12 mouse cellular contexts compared by ENCODE assay signal in genomic region chr2:172413273-172413672, GRCm38 (mm10). TPM values are rescaled to one million over a fixed set of nuclear protein-coding genes. Genes with fewer than 3 reads are reported as not detected.
DNase-seq lines count a peak whose midpoint lies in the region; ATAC-seq lines count a peak whose summit lies in the region.
"Had no signal": no experiment of that assay in that cellular context is flagged by ENCODE, and none has a peak within 500 bp of the region (broad histone marks: within the 10 kb centered on the region; RNA-seq: fewer than 3 reads in every experiment).

No protein-coding gene starts in this region.

- DNase-seq in hindbrain, embryonic 10.5 days (ENCODE audit: low spot score), result peak; percentile 26
- peak; percentile 34 for DNase-seq in embryo, embryonic 9.5 days (ENCODE audit: extremely low spot score)
- peak; percentile 38 for DNase-seq in lung, postnatal 25 days (ENCODE audit: low spot score)
- DNase-seq in left cerebral cortex, adult 11 months (ENCODE audit: low spot score), result no peak
- DNase-seq in layer of hippocampus, postnatal 10 days (ENCODE audit: low spot score in 2 of 2), result no peak
- DNase-seq: thymus, postnatal 14 days had no signal

- 10% methylated on average over 4 of the region's 4 CpGs for WGBS in hindbrain, embryonic 10.5 days
- WGBS in hindbrain, embryonic 12.5 days, result 17% methylated on average over 4 of the region's 4 CpGs

- H3K9me3 ChIP-seq in hindbrain, embryonic 10.5 days, result no peaks in the 10 kb centered on the region
- H3K9me3 ChIP-seq in hindbrain, embryonic 12.5 days (replicated peaks), result no peaks in the 10 kb centered on the region
- H3K9me3 ChIP-seq in megakaryocyte, embryonic 14.5 days, result no peaks in the 10 kb centered on the region
- H3K9me3 ChIP-seq: hindbrain, embryonic 15.5 days had no signal

- no peak overlapping the region for H3K9ac ChIP-seq in hindbrain, embryonic 12.5 days
- H3K9ac ChIP-seq: hindbrain, embryonic 15.5 days had no signal

- no peak overlapping the region for H3K4me2 ChIP-seq in hindbrain, embryonic 12.5 days (replicated peaks)

- peaks cover 32% of the 10 kb centered on the region for H3K4me1 ChIP-seq in hindbrain, embryonic 10.5 days (replicated peaks)
- H3K4me1 ChIP-seq in hindbrain, embryonic 12.5 days, result peaks cover 13% of the 10 kb centered on the region
- peaks cover 97% of the 10 kb centered on the region for H3K4me1 ChIP-seq in megakaryocyte, embryonic 14.5 days

- peak overlapping the region; percentile 6; the same call in 1 of the 2 replicates for H3K27ac ChIP-seq in hindbrain, embryonic 10.5 days
- H3K27ac ChIP-seq in hindbrain, embryonic 12.5 days, result no peak overlapping the region
- H3K27ac ChIP-seq: hindbrain, embryonic 15.5 days had no signal

- no peak overlapping the region for H3K4me3 ChIP-seq in hindbrain, embryonic 10.5 days
- H3K4me3 ChIP-seq in hindbrain, embryonic 12.5 days, result no peak overlapping the region
- H3K4me3 ChIP-seq in megakaryocyte, embryonic 14.5 days (replicated peaks), result peak overlapping the region; percentile 83
- H3K4me3 ChIP-seq: hindbrain, embryonic 15.5 days; myocyte had no signal

- H3K36me3 ChIP-seq in hindbrain, embryonic 10.5 days, result no peaks in the 10 kb centered on the region
- H3K36me3 ChIP-seq in hindbrain, embryonic 12.5 days, result no peaks in the 10 kb centered on the region
- H3K36me3 ChIP-seq in megakaryocyte, embryonic 14.5 days (replicated peaks; ENCODE audit: low read length), result peaks cover 69% of the 10 kb centered on the region
- H3K36me3 ChIP-seq: hindbrain, embryonic 15.5 days had no signal

- ATAC-seq in hindbrain, embryonic 12.5 days (ENCODE audit: low FRiP score), result no peak
- ATAC-seq in megakaryocyte, adult 5-6 weeks (ENCODE audit: poor library complexity, severe bottlenecking), result no peak

- peaks cover 9% of the 10 kb centered on the region; the same call in 1 of the 2 replicates for H3K27me3 ChIP-seq in hindbrain, embryonic 10.5 days (ENCODE audit: insufficient read depth, poor library complexity, severe bottlenecking)
- H3K27me3 ChIP-seq in hindbrain, embryonic 12.5 days, result no peaks in the 10 kb centered on the region
- H3K27me3 ChIP-seq in megakaryocyte, embryonic 14.5 days (replicated peaks), result no peaks in the 10 kb centered on the region
- H3K27me3 ChIP-seq: hindbrain, embryonic 15.5 days had no signal

RNA-seq across cellular contexts. Expression of gene Cass4, which starts 19.7 kb away (rescaled TPM):
- 0.12 and 0.26 TPM in 2 replicates for polyA plus RNA-seq in hindbrain, embryonic 10.5 days (2016; fragmentation: Nextera tagmentation; extraction: Ambion mirVana)
- polyA plus RNA-seq in hindbrain, embryonic 12.5 days (2016; fragmentation: Nextera tagmentation; extraction: Ambion mirVana), result 0.14 and 0.38 TPM in 2 replicates
- 5.9 TPM in 2 replicates for polyA plus RNA-seq in megakaryocyte, embryonic 14.5 days (2012; ENCODE audit: insufficient read depth, low replicate concordance)
- total RNA-seq in megakaryocyte, adult 5-6 weeks (2015), result 4.0 TPM in 2 replicates
- total RNA-seq in megakaryocyte, adult 5-6 weeks (2017), result 3.6 and 5.3 TPM in 2 replicates
- total RNA-seq in layer of hippocampus, postnatal 10 days (2021), result under 1 TPM; 0.41 to 0.47 TPM
- total RNA-seq: liver, adult 2 months had no signal
- polyA plus RNA-seq: liver, adult 2 months had no signal

RNA-seq across cellular contexts. Expression of gene Rtf2, which starts 27.1 kb away (rescaled TPM):
- polyA plus RNA-seq in hindbrain, embryonic 10.5 days (2016; fragmentation: Nextera tagmentation; extraction: Ambion mirVana), result 89.3 and 98.1 TPM in 2 replicates
- 86.5 and 93.0 TPM in 2 replicates for polyA plus RNA-seq in hindbrain, embryonic 12.5 days (2016; fragmentation: Nextera tagmentation; extraction: Ambion mirVana)
- polyA plus RNA-seq in megakaryocyte, embryonic 14.5 days (2012; ENCODE audit: insufficient read depth, low replicate concordance), result 15.3 and 57.1 TPM in 2 replicates
- 49.3 and 54.0 TPM in 2 replicates for total RNA-seq in megakaryocyte, adult 5-6 weeks (2015)
- total RNA-seq in megakaryocyte, adult 5-6 weeks (2017), result 190 and 209 TPM in 2 replicates
- total RNA-seq in layer of hippocampus, postnatal 10 days (2021), result 10 to 100 TPM; 58.4 to 59.6 TPM

RNA-seq across cellular contexts. Expression of gene Cstf1, which starts 42.8 kb away (rescaled TPM):
- 49.7 and 54.8 TPM in 2 replicates for polyA plus RNA-seq in hindbrain, embryonic 10.5 days (2016; fragmentation: Nextera tagmentation; extraction: Ambion mirVana)
- polyA plus RNA-seq in hindbrain, embryonic 12.5 days (2016; fragmentation: Nextera tagmentation; extraction: Ambion mirVana), result 37.3 and 37.5 TPM in 2 replicates
- 7.2 and 7.4 TPM in 2 replicates for polyA plus RNA-seq in megakaryocyte, embryonic 14.5 days (2012; ENCODE audit: insufficient read depth, low replicate concordance)
- 18.5 and 19.7 TPM in 2 replicates for total RNA-seq in megakaryocyte, adult 5-6 weeks (2015)
- total RNA-seq in megakaryocyte, adult 5-6 weeks (2017), result 34.4 and 39.7 TPM in 2 replicates
- 10 to 100 TPM; 23.7 to 24.2 TPM for total RNA-seq in layer of hippocampus, postnatal 10 days (2021)

RNA-seq across cellular contexts. Expression of gene Aurka, which starts 42.9 kb away (rescaled TPM):
- 168 and 202 TPM in 2 replicates for polyA plus RNA-seq in hindbrain, embryonic 10.5 days (2016; fragmentation: Nextera tagmentation; extraction: Ambion mirVana)
- polyA plus RNA-seq in hindbrain, embryonic 12.5 days (2016; fragmentation: Nextera tagmentation; extraction: Ambion mirVana), result 78.8 and 85.6 TPM in 2 replicates
- polyA plus RNA-seq in megakaryocyte, embryonic 14.5 days (2012; ENCODE audit: insufficient read depth, low replicate concordance), result 7.0 and 9.6 TPM in 2 replicates
- total RNA-seq in megakaryocyte, adult 5-6 weeks (2015), result 46.6 and 51.4 TPM in 2 replicates
- 79.4 and 81.0 TPM in 2 replicates for total RNA-seq in megakaryocyte, adult 5-6 weeks (2017)
- 1 to 10 TPM; 4.5 to 5.3 TPM for total RNA-seq in layer of hippocampus, postnatal 10 days (2021)

RNA-seq across cellular contexts. Expression of gene Gcnt7, which starts 45.1 kb away (rescaled TPM):
- polyA plus RNA-seq in hindbrain, embryonic 10.5 days (2016; fragmentation: Nextera tagmentation; extraction: Ambion mirVana), result 1.6 and 1.8 TPM in 2 replicates
- polyA plus RNA-seq in hindbrain, embryonic 12.5 days (2016; fragmentation: Nextera tagmentation; extraction: Ambion mirVana), result 2.2 and 2.5 TPM in 2 replicates
- not detected in 2 replicates for polyA plus RNA-seq in megakaryocyte, embryonic 14.5 days (2012; ENCODE audit: insufficient read depth, low replicate concordance)
- not detected in 2 replicates for total RNA-seq in megakaryocyte, adult 5-6 weeks (2015)
- not detected in 2 replicates for total RNA-seq in megakaryocyte, adult 5-6 weeks (2017)
- total RNA-seq in layer of hippocampus, postnatal 10 days (2021), result not detected
- total RNA-seq: liver, adult 2 months had no signal
- polyA plus RNA-seq: liver, adult 2 months had no signal

Comparison
In these comparisons a context has a peak if more than half of its experiments do, and no peak if none do; other contexts are left out.
1. DNase-seq: peak in hindbrain, embryonic 10.5 days (single experiment), embryo, embryonic 9.5 days (single experiment) and lung, postnatal 25 days (single experiment); none in left cerebral cortex, adult 11 months (single experiment) and layer of hippocampus, postnatal 10 days (0 of 2).